Mouse (Mus musculus) right cerebral cortex, postnatal 36 days (tissue): ENCODE results near the gene Plk5.

Source experiments
- DNase-seq, 2 experiments: peaks; one replicate each; pipeline ENCODE4 v3.0.0; 2022; ENCODE audit warnings: low spot score in 2 of 2, mixed read lengths in 1 of 2

Gene Plk5

GRCm38 (mm10) chr10:80386735-80387471 is 30.6 kb downstream of the Plk5 start:
- DNase-seq, result no peak

GRCm38 (mm10) chr10:80387522-80387959 is 31.3 kb downstream of the Plk5 start, which contains the start of gene Mex3d:
Mex3d (minus strand) TSS chr10:80387659.
- peak; percentile 69 to 82 for DNase-seq

GRCm38 (mm10) chr10:80388731-80389130 is 32.5 kb downstream of the Plk5 start:
- no peak for DNase-seq

- DNase-seq, result no peak
Measured at GRCm38 (mm10) chr10:80389185-80389708, 33.0 kb downstream of the Plk5 start.

- DNase-seq, result no peak
Measured at GRCm38 (mm10) chr10:80390697-80391096, 34.4 kb downstream of the Plk5 start.

- DNase-seq, result no peak
Measured at GRCm38 (mm10) chr10:80392687-80393086, 36.4 kb downstream of the Plk5 start.

- DNase-seq, result no peak
Measured at GRCm38 (mm10) chr10:80395025-80395627, 38.9 kb downstream of the Plk5 start.

- no peak for DNase-seq
Measured at GRCm38 (mm10) chr10:80396822-80397523, 40.7 kb downstream of the Plk5 start.

- no peak for DNase-seq
Measured at GRCm38 (mm10) chr10:80397524-80398173, 41.4 kb downstream of the Plk5 start.

GRCm38 (mm10) chr10:80398174-80398535 is 41.9 kb downstream of the Plk5 start:
- no peak for DNase-seq

- DNase-seq, result peak; percentile 96 to 97
Measured at GRCm38 (mm10) chr10:80398719-80399190, 42.5 kb downstream of the Plk5 start.

- DNase-seq, result peak; percentile 99 to 100
Measured at GRCm38 (mm10) chr10:80399191-80399972, 43.1 kb downstream of the Plk5 start, which contains the start of gene Mbd3. Mbd3 (minus strand) TSS chr10:80399550.

GRCm38 (mm10) chr10:80399973-80400703 is 43.9 kb downstream of the Plk5 start:
- no peak for DNase-seq

GRCm38 (mm10) chr10:80400704-80401161 is 44.5 kb downstream of the Plk5 start:
- no peak for DNase-seq

GRCm38 (mm10) chr10:80403044-80403692 is 46.9 kb downstream of the Plk5 start:
- no peak for DNase-seq

- DNase-seq, result no peak
Measured at GRCm38 (mm10) chr10:80405481-80406173, 49.4 kb downstream of the Plk5 start.

- peak; percentile 84 to 91 for DNase-seq
Measured at GRCm38 (mm10) chr10:80406684-80407501, 50.6 kb downstream of the Plk5 start, which contains the start of gene Uqcr11. Uqcr11 (minus strand) TSS chr10:80406830.

GRCm38 (mm10) chr10:80407924-80408323 is 51.7 kb downstream of the Plk5 start:
- no peak for DNase-seq
